Mouse (Mus musculus) sigmoid colon, adult 10 weeks (tissue): ENCODE data around the gene Mrgbp. TPM values are rescaled to one million over a fixed set of nuclear protein-coding genes. Genes with fewer than 3 reads are reported as not detected.

Experiments
- polyA plus RNA-seq: library from polyadenylated mRNA; stranded (reverse); fragments of 350-450 nt; fragmentation: Illumina TruSeq; extraction: RNeasy Lipid Tissue Mini Kit (QIAGEN cat#74804); gene quantifications from one replicate; pipeline ENCODE4 v1.2.3, GENCODE M21; 2014; ENCODE audit warnings: low read depth, low replicate concordance

Mrgbp gene
- 31.4 TPM for polyA plus RNA-seq

GRCm38 (mm10) chr2:180581002-180581401 is at the start of gene Mrgbp:
Gene Mrgbp (plus strand): TSS chr2:180581304.

GRCm38 (mm10) chr2:180589123-180589831 is 8.2 kb downstream of the Mrgbp start, which contains the start of gene Ogfr:
Gene Ogfr (plus strand): TSS chr2:180589245.

GRCm38 (mm10) chr2:180597490-180597889 is 16.4 kb downstream of the Mrgbp start, which contains the start of gene Col9a3:
Gene Col9a3 (plus strand): TSS chr2:180597790.

Other genes starting within 250 kb of the Mrgbp start
- not detected for gene Gata5, start 246.6 kb upstream of the Mrgbp start, polyA plus RNA-seq
- gene Slco4a1, start 125.1 kb upstream of the Mrgbp start, polyA plus RNA-seq: 1.1 TPM
- 0.09 TPM for gene Ntsr1, start 81.3 kb upstream of the Mrgbp start, polyA plus RNA-seq
- 14.8 TPM for gene Ogfr, start 7.9 kb downstream of the Mrgbp start, polyA plus RNA-seq
- gene Col9a3, start 16.5 kb downstream of the Mrgbp start, polyA plus RNA-seq: 0.28 TPM
- not detected for gene Tcfl5, start 61.4 kb downstream of the Mrgbp start, polyA plus RNA-seq
- 39.7 TPM for gene Dido1, start 128.7 kb downstream of the Mrgbp start, polyA plus RNA-seq
- 82.7 TPM for gene Gid8, start 128.8 kb downstream of the Mrgbp start, polyA plus RNA-seq
- gene Slc17a9, start 144.0 kb downstream of the Mrgbp start, polyA plus RNA-seq: 7.9 TPM
- not detected for gene Bhlhe23, start 195.6 kb downstream of the Mrgbp start, polyA plus RNA-seq